8 mouse cellular contexts compared by ENCODE assay signal in genomic region chr9:44233802-44234478, GRCm38 (mm10). TPM values are rescaled to one million over a fixed set of nuclear protein-coding genes. Genes with fewer than 3 reads are reported as not detected.
A peak's percentile ranks its signal among the peaks of the same experiment; 100 is the strongest.
DNase-seq lines count a peak whose midpoint lies in the region; ATAC-seq and TF ChIP-seq lines count a peak whose summit lies in the region.

Gene Cbl (minus strand): TSS chr9:44234049.

- H3K27ac ChIP-seq in embryonic facial prominence, embryonic 13.5 days, result peak within 1 kb of the TSS; percentile 97
- peak within 1 kb of the TSS; percentile 92 for H3K27ac ChIP-seq in kidney, adult 2 months (ENCODE audit: insufficient read depth, low read depth, low read length)
- H3K27ac ChIP-seq in limb, embryonic 12.5 days, result peak within 1 kb of the TSS; percentile 96
- peak within 1 kb of the TSS; percentile 96 for H3K27ac ChIP-seq in midbrain, embryonic 15.5 days
- H3K27ac ChIP-seq in spleen, adult 2 months (ENCODE audit: insufficient read depth, low read length), result peak within 1 kb of the TSS; percentile 95

- peak within 1 kb of the TSS; percentile 75 for H3K4me2 ChIP-seq in embryonic facial prominence, embryonic 13.5 days
- H3K4me2 ChIP-seq in limb, embryonic 12.5 days, result peak within 1 kb of the TSS; percentile 78
- H3K4me2 ChIP-seq in midbrain, embryonic 15.5 days, result peak within 1 kb of the TSS; percentile 75

- H3K9me3 ChIP-seq in embryonic facial prominence, embryonic 13.5 days, result no peaks in the 10 kb centered on the region
- no peaks in the 10 kb centered on the region for H3K9me3 ChIP-seq in limb, embryonic 12.5 days
- no peaks in the 10 kb centered on the region for H3K9me3 ChIP-seq in midbrain, embryonic 15.5 days

- under 1% methylated on average over 73 of the region's 76 CpGs for WGBS in embryonic facial prominence, embryonic 13.5 days
- WGBS in kidney, adult 2 months, result under 1% methylated on average over 76 of the region's 76 CpGs
- WGBS in limb, embryonic 12.5 days, result under 1% methylated on average over 76 of the region's 76 CpGs
- under 1% methylated on average over 72 of the region's 76 CpGs for WGBS in midbrain, embryonic 15.5 days
- under 1% methylated on average over 74 of the region's 76 CpGs for WGBS in spleen, adult 2 months

- TF ChIP-seq CTCF in kidney, adult 2 months (conservative IDR thresholded peaks at IDR 0.05; ENCODE audit: insufficient read depth, insufficient read length, low read depth, low read length), result peak; percentile 93
- TF ChIP-seq CTCF in spleen, adult 2 months (IDR thresholded peaks at IDR 0.05; ENCODE audit: extremely low read depth, insufficient read depth, insufficient read length, insufficient replicate concordance), result peak; percentile 86

- H3K27me3 ChIP-seq in embryonic facial prominence, embryonic 13.5 days, result no peaks in the 10 kb centered on the region
- H3K27me3 ChIP-seq in kidney, adult 2 months (replicated peaks; ENCODE audit: control insufficient read depth, insufficient read depth, low read length), result no peaks in the 10 kb centered on the region
- H3K27me3 ChIP-seq in limb, embryonic 12.5 days, result no peaks in the 10 kb centered on the region
- H3K27me3 ChIP-seq in midbrain, embryonic 15.5 days (replicated peaks), result no peaks in the 10 kb centered on the region
- no peaks in the 10 kb centered on the region for H3K27me3 ChIP-seq in spleen, adult 2 months (ENCODE audit: control insufficient read depth, insufficient read depth, low read length)

- peak within 1 kb of the TSS; percentile 93 for H3K9ac ChIP-seq in embryonic facial prominence, embryonic 13.5 days
- H3K9ac ChIP-seq in limb, embryonic 12.5 days (replicated peaks), result peak within 1 kb of the TSS; percentile 86
- H3K9ac ChIP-seq in midbrain, embryonic 15.5 days, result peak within 1 kb of the TSS; percentile 81

- peak within 1 kb of the TSS; percentile 85 for H3K4me3 ChIP-seq in embryonic facial prominence, embryonic 13.5 days
- peak within 1 kb of the TSS; percentile 99 for H3K4me3 ChIP-seq in kidney, adult 2 months (ENCODE audit: insufficient read depth, low read depth, low read length)
- H3K4me3 ChIP-seq in limb, embryonic 12.5 days (replicated peaks), result peak within 1 kb of the TSS; percentile 84
- peak within 1 kb of the TSS; percentile 73 for H3K4me3 ChIP-seq in midbrain, embryonic 15.5 days
- H3K4me3 ChIP-seq in spleen, adult 2 months (ENCODE audit: extremely low read depth, insufficient read depth, insufficient read length), result peak within 1 kb of the TSS; percentile 100

- peak; percentile 94 for ATAC-seq in embryonic facial prominence, embryonic 13.5 days (ENCODE audit: insufficient number of reproducible peaks, insufficient read depth, low FRiP score, low TSS enrichment, low read depth)
- peak; percentile 91 for ATAC-seq in limb, embryonic 12.5 days (ENCODE audit: insufficient number of reproducible peaks, insufficient read depth, low FRiP score, low TSS enrichment, low read depth)
- peak; percentile 92 for ATAC-seq in midbrain, embryonic 15.5 days (replicated peaks)

- no peaks in the 10 kb centered on the region for H3K36me3 ChIP-seq in embryonic facial prominence, embryonic 13.5 days
- H3K36me3 ChIP-seq in kidney, adult 2 months (ENCODE audit: control insufficient read depth, insufficient read depth, low read length), result no peaks in the 10 kb centered on the region
- no peaks in the 10 kb centered on the region for H3K36me3 ChIP-seq in limb, embryonic 12.5 days
- H3K36me3 ChIP-seq in midbrain, embryonic 15.5 days (replicated peaks), result no peaks in the 10 kb centered on the region
- no peaks in the 10 kb centered on the region for H3K36me3 ChIP-seq in spleen, adult 2 months (ENCODE audit: control insufficient read depth, insufficient read depth, low read length)

- H3K4me1 ChIP-seq in embryonic facial prominence, embryonic 13.5 days, result peaks cover 27% of the 10 kb centered on the region
- peaks cover 13% of the 10 kb centered on the region; the same call in 1 of the 2 replicates for H3K4me1 ChIP-seq in kidney, adult 2 months (ENCODE audit: control insufficient read depth, insufficient read depth, low read length)
- H3K4me1 ChIP-seq in limb, embryonic 12.5 days (replicated peaks), result peaks cover 25% of the 10 kb centered on the region
- H3K4me1 ChIP-seq in midbrain, embryonic 15.5 days, result peaks cover 27% of the 10 kb centered on the region
- peaks cover 25% of the 10 kb centered on the region for H3K4me1 ChIP-seq in spleen, adult 2 months (ENCODE audit: control insufficient read depth, insufficient read depth, insufficient read length)

- DNase-seq in 3134 (ENCODE audit: extremely low read depth, insufficient read length, low spot score), result peak; percentile 95
- DNase-seq in adrenal gland, postnatal 36 days, result peak; percentile 98
- peak; percentile 99 for DNase-seq in heart, adult 18-20 months
- peak; percentile 99 for DNase-seq in kidney, adult 2 months
- DNase-seq in spleen, adult 2 months (ENCODE audit: low read depth in 1 of 2, low spot score in 2 of 2), result peak; percentile 94 to 98

- peak; percentile 42 for TF ChIP-seq POLR2A in kidney, adult 2 months (IDR thresholded peaks at IDR 0.05; ENCODE audit: low read depth, low read length)
- peak; percentile 59 for TF ChIP-seq POLR2A in spleen, adult 2 months (IDR thresholded peaks at IDR 0.05; ENCODE audit: low read depth, low read length)

RNA-seq across cellular contexts. Expression of gene Cbl, which starts in this region (rescaled TPM):
- total RNA-seq in adrenal gland, postnatal 36 days (2021), result 10 to 100 TPM; 28.9 to 40.5 TPM
- 17.3 and 19.5 TPM in 2 replicates for polyA plus RNA-seq in embryonic facial prominence, embryonic 13.5 days (2015; fragmentation: Nextera tagmentation; extraction: Ambion mirVana)
- total RNA-seq in heart, adult 18-20 months (2021), result 10 to 100 TPM; 18.0 to 18.5 TPM
- polyA plus RNA-seq in kidney, adult 2 months (2012; rRNA removed), result 6.6 and 8.1 TPM in 2 replicates
- polyA plus RNA-seq in limb, embryonic 12.5 days (2016; fragmentation: Nextera tagmentation; extraction: Ambion mirVana), result 18.4 and 18.7 TPM in 2 replicates
- polyA plus RNA-seq in midbrain, embryonic 15.5 days (2015; fragmentation: Nextera tagmentation; extraction: Ambion mirVana), result 24.4 and 26.2 TPM in 2 replicates
- polyA plus RNA-seq in spleen, adult 2 months (2012; rRNA removed), result 16.1 and 20.3 TPM in 2 replicates

Comparison
In these comparisons a context has a peak if more than half of its experiments do, and no peak if none do; other contexts are left out.
1. Peak in every context shown above with its lines: DNase-seq, ATAC-seq, H3K4me3 ChIP-seq and H3K27ac ChIP-seq.